Mouse (Mus musculus) gastrocnemius, adult 2 months (tissue): ENCODE data around the gene Pprc1. TPM values are rescaled to one million over a fixed set of nuclear protein-coding genes. Genes with fewer than 3 reads are reported as not detected.

Experiments
- DNase-seq: peaks from one replicate; pipeline ENCODE4 v3.0.0; 2022
- H3K27ac ChIP-seq: fragments of 200-600 bp; 2 replicates; pipeline ENCODE4 v1.8.1; 2022; ENCODE audit warnings: mild to moderate bottlenecking
- H3K4me3 ChIP-seq: fragments of 200-600 bp; 2 replicates; pipeline ENCODE4 v1.8.1; 2022; ENCODE audit warnings: mild to moderate bottlenecking, moderate library complexity
- CTCF ChIP-seq: fragments of 200-600 bp; IDR thresholded peaks from 2 replicates; pipeline ENCODE4 v1.8.1; 2022; ENCODE audit warnings: antibody characterized with exemption, mild to moderate bottlenecking, moderate library complexity
- intact Hi-C: fragments of 180-260 bp; cut with DNase I; formaldehyde crosslinking; loops from one replicate; pipeline ENCODE4 v1.15.1; 2025
- total RNA-seq, 2 experiments: library from RNA; stranded (reverse); gene quantifications; 2 replicates each; pipeline ENCODE4 v1.2.3; 2021

Pprc1 gene
- total RNA-seq, 2 experiments from 2014 or later: 15.0 to 24.0 TPM

GRCm38 (mm10) chr19:46016023-46016422, 28.7 kb upstream of the Pprc1 start:
- H3K27ac ChIP-seq: no peak overlapping the region
- DNase-seq: no peak
- intact Hi-C loops: loop anchor here (10.0 kb wide), 1 partner anchor 51 kb away; no protein-coding TSS in a partner anchor
- no peak overlapping the region for H3K4me3 ChIP-seq
- no peak for TF ChIP-seq CTCF

DNA sequence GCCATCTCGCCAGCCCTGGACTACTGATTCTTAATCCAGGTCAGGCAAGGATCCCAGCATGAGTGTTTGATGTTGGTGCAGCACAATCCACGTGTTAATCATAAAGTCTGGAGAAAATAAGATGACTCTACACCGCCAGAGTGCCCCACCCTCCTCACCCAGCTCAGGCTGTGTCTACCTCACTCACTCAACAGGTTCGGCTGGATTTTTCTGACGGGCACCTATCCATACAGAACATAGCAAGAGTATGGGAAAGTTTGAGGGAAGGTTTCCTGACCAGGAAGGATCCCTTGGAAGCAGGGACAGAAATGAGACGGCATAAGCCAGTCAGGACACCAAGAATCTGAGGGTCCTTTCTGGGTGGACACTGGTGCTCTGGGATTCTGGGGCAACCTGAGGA, 19.7 kb upstream of the Pprc1 start:
- intact Hi-C loops: no loop called here
- Histone ChIP-seq H3K27ac (no peak overlapping the region), H3K4me3 (no peak overlapping the region)
- DNase-seq: no peak
- TF ChIP-seq CTCF: no peak

DNA sequence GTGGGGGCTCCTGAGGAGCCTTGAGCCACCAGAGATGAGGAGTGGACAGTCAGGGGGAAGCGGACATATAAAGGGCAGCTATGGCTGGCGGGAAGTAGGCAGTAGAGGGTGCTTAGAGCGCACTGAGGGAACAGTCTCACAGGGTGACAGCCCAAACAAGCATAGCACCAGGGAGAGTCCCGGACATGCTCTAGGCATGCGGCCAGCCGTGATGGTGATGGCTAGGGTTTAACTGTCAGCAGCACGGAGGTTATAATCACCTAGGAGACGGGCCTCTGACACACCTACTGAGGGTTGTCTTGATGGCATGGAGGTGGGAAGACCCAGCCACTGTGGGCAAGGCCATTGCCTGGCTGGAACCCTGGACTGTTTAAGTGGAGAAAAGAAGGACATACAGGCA, 18.1 kb upstream of the Pprc1 start:
- intact Hi-C loops: no loop called here
- no peak overlapping the region for H3K27ac ChIP-seq
- no peak overlapping the region for H3K4me3 ChIP-seq
- TF ChIP-seq CTCF: no peak
- no peak for DNase-seq

DNA sequence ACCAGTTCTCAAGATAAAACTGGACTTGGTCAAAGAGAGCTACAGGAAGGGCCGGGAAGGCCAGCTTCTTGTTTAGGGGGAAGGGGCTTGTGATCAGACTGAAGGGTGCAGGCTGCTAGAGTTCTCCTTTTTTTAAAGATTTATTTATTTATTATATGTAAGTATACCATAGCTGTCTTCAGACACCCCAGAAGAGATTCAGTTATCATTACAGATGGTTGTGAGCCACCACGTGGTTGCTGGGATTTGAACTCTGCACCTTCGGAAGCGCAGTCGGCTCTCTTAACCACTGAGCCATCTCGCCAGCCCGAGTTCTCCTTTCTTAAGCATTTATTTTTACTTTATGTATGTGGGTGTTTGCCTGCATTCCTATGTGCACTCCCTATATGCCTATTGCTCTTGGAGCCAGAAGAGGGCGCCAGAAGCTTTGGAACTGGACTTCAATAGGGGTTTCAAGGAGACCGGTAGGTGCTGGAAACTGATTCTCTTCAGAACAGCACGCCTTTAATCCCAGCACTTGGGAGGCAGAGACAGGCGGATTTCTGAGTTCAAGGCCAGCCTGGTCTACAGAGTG, 15.9 kb upstream of the Pprc1 start:
- TF ChIP-seq CTCF: peak; percentile 35; the same call in 1 of the 2 replicates
- no peak for DNase-seq
- intact Hi-C loops: no loop called here
- H3K4me3 ChIP-seq: no peak overlapping the region
- H3K27ac ChIP-seq: no peak overlapping the region

DNA sequence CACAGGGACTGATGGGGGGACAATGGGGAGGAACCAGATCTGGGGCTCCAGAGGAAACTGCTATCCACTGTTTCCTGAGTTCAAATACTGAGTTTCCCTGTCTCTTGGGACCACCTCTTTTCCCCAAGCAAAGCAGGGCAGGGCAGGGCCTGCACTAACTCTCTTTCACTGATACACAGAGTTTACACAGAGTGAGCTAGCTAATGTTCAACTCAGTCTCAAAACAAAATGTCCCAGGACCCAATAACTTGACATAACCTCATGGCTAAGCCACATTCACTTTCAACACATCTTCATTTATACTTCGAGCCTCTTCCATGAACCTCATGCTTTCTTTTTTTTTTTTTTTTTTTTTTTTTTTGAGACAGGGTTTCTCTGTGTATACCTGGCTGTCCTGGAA, 15.0 kb upstream of the Pprc1 start:
- no peak for TF ChIP-seq CTCF
- Histone ChIP-seq H3K27ac (no peak overlapping the region), H3K4me3 (no peak overlapping the region)
- DNase-seq: no peak
- intact Hi-C loops: no loop called here

- Histone ChIP-seq H3K27ac (no peak overlapping the region), H3K4me3 (no peak overlapping the region)
- no peak for TF ChIP-seq CTCF
- intact Hi-C loops: no loop called here
- no peak for DNase-seq
Measured at GRCm38 (mm10) chr19:46030196-46030983, 14.3 kb upstream of the Pprc1 start.

DNA sequence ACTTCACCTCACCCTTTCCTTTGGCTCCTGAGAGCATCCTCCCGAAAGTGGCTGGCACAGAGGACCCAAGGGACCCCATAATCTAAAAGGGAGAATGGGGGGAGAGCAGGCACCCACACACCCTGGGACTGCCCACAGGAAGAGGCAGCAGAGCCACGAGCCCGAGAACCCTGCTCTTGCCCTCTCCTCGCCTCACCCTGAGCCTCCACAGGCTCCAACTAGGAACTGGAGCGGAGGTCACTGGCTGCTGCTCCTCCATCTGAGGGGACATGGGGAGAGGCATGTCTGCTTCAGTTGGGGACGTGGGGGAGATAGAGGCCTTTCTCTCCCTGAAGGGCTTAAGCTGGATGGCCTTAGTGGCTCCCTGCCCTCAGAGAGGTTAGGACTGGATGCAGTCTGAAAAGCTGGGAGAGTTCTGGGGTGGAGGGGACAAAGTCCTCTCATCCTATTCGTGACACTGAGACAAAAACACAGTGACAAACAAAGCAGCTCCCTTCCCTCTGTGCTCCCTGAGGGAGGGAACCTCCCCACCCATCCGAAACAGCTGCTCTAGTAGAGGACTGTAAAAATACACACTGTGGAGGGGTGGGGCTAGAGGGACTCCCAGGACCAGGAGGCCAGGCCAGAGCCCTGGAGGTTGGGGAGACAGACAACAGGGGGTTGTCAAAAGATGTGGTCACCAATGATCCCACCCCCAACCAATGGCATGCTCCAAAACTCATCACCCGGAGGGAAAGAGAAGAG, 12.8 kb upstream of the Pprc1 start:
- H3K27ac ChIP-seq: peak overlapping the region; percentile 24; the same call in 1 of the 2 replicates
- TF ChIP-seq CTCF: no peak
- DNase-seq: no peak
- H3K4me3 ChIP-seq: no peak overlapping the region
- intact Hi-C loops: no loop called here

DNA sequence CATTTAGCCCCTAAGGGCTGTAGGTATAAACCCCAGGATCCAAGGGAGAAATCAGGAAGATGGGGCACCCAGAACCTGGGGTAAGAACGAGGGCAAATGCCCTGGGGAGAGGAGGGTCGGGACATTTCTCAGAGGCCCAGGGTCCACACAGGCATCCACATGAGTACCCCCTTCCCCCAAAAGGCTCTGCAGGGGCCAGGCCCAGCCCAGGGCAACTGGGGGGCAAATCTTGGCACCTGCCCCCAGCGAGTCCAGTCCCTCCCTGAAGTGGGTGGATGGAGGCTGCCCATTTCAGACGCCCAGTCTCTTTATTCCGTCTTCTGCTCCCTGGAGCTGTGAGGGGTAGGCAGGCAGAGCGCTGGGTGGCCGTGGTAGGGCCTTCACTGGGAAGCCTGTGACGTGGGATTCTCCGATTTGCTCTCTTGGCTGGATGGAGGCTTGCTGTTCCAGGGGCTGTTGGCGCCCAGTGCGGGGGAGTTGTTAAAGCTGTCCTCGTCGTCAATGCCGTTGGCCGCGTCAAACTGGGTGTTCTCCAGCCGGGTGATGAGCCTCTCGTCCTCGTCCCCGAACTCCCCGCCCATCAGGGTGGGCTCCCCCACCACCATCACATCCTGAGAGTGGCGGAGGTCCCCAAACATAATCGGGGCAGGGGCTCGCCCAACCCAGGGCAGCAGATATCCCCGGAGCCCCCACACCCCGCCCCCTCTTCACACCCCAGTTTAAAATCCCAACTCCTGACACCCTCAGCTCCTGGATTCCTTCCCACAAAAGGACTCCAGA, 11.8 kb upstream of the Pprc1 start:
- DNase-seq: no peak
- no peak overlapping the region for H3K27ac ChIP-seq
- H3K4me3 ChIP-seq: no peak overlapping the region
- TF ChIP-seq CTCF: no peak
- intact Hi-C loops: no loop called here

DNA sequence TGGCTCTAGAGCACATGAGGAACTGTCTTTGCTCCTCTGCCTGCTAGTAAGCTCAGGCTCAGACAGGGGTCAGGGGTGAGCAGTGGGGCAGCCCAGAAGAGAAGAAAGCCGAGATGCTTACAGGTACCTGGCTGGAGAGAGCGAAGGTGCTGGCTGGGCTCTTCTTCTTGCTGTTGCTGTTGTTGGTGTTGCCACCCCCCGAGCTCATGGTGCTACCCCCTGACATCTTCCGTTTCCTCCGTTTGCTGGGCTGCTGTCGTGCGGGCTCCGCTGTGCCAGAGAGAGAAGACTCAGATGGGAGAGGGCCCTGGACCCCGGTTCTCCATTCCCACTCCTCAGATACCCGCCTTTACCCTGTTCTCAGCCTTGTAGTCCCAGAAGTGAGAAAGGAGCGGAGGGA, 10.8 kb upstream of the Pprc1 start:
- DNase-seq: no peak
- H3K27ac ChIP-seq: no peak overlapping the region
- H3K4me3 ChIP-seq: no peak overlapping the region
- no peak for TF ChIP-seq CTCF
- intact Hi-C loops: no loop called here

DNA sequence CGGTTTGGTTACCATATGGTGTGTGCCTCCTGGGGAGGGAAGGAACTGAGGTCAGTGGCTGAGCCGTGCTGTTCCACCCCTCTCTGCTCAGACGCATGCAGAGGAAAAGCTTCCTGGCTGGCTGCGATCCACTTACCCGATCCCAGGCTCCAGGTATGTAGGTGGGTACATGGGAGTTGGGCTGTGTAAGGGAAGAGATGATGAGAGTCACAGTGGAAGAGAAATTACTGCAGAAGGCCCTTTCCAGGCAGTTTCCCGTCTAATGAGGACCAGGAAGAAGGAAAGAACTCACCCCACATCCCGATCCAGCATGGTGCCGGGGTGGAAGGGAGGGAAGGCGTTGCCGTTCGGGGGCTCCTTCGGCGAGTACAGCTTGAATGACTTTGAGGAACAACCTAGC, 8.7 kb upstream of the Pprc1 start:
- no peak for TF ChIP-seq CTCF
- no peak for DNase-seq
- intact Hi-C loops: no loop called here
- H3K27ac ChIP-seq: no peak overlapping the region
- H3K4me3 ChIP-seq: no peak overlapping the region

GRCm38 (mm10) chr19:46036477-46037242, 8.0 kb upstream of the Pprc1 start:
- TF ChIP-seq CTCF: peak; percentile 49
- no peak for DNase-seq
- Histone ChIP-seq H3K27ac (no peak overlapping the region), H3K4me3 (no peak overlapping the region)
- intact Hi-C loops: no loop called here
